In the genomic region with DNA sequence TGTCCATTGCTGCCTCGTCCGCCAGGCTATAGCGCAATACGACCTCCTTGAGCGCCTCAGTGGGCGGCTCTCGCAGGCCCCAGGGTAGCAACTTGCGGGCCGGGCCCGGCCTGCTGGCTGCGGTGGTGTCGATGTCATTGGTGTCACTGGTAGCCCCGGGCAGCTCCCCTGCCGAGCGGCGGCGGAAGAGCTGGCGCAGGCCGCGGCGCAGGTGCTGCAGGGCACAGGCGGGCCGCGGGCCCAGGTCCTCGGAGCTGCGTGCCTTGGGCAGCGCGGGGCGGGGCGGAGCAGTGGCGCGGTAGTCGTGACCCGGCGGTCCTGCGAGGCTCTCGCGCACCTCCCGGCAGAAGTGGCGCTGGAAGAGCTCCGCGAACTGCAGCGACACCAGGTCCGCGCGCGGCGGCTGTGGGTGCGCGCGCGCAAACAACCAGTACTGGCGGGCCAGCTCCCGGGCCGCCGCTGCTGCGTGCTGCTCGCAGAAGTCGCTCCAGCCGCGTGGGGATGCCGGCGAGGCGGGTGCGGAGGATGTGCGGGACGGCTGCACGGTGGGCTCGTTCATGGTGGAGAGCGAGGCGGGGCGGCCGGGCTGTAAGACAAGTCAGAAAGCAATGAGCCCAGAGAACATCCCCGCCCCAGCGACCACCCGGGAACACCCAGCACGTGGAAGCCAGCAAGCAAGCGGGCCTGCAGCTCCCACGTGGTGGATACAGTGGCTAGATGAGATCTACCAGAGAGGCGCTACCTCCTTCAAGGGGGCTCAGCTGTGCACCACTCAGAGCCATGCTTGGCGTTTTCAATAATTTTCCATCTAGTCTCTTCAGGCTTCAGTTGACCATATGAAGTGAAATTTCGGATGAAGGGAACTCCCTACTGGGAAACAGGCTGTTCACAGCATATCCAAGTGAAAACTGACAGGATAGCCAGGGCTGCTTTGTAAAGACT, we compare ENCODE assay signal across 8 mouse cellular contexts. TPM values are rescaled to one million over a fixed set of nuclear protein-coding genes. Genes with fewer than 3 reads are reported as not detected.
A peak's percentile ranks its signal among the peaks of the same experiment; 100 is the strongest.
DNase-seq lines count a peak whose midpoint lies in the region; ATAC-seq and TF ChIP-seq lines count a peak whose summit lies in the region.

No protein-coding gene starts in this region.

- H3K36me3 ChIP-seq in lung, postnatal 0 days (ENCODE audit: insufficient read depth, low read length): peaks cover 26% of the 10 kb centered on the region
- no peaks in the 10 kb centered on the region for H3K36me3 ChIP-seq in hindbrain, embryonic 12.5 days
- H3K36me3 ChIP-seq in midbrain, embryonic 16.5 days (ENCODE audit: control insufficient read depth, insufficient read depth, low read length): no peaks in the 10 kb centered on the region

- intact Hi-C loops in gastrocnemius, adult 2 months (cut with DNase I): no loop called here
- intact Hi-C loops in gastrocnemius, postnatal 14 days (cut with DNase I; ENCODE audit: low total_unique reads): no loop called here

- peak; percentile 73 for DNase-seq in gastrocnemius, adult 2 months
- no peak for DNase-seq in gastrocnemius, postnatal 14 days
- peak; percentile 60 for DNase-seq in lung, postnatal 0 days (ENCODE audit: low spot score)
- no peak for DNase-seq in lung, adult 2 months

- TF ChIP-seq CTCF in gastrocnemius, adult 2 months (IDR thresholded peaks at IDR 0.05): no peak
- no peak; the same call in 1 of the 2 replicates for TF ChIP-seq CTCF in lung, postnatal 0 days (IDR thresholded peaks at IDR 0.05)
- no peak for TF ChIP-seq CTCF in lung, adult 2 months (IDR thresholded peaks at IDR 0.05; ENCODE audit: insufficient read depth, low read length)

- peak overlapping the region; percentile 53 for H3K27ac ChIP-seq in gastrocnemius, adult 2 months
- no peak overlapping the region for H3K27ac ChIP-seq in lung, postnatal 0 days (ENCODE audit: low read length)
- no peak overlapping the region for H3K27ac ChIP-seq in hindbrain, embryonic 12.5 days
- no peak overlapping the region for H3K27ac ChIP-seq in midbrain, embryonic 16.5 days (ENCODE audit: low read length)

- ATAC-seq in lung, postnatal 0 days: peak; percentile 43
- ATAC-seq in hindbrain, embryonic 12.5 days (ENCODE audit: low FRiP score): peak; percentile 32; the same call in 1 of the 2 replicates
- ATAC-seq in midbrain, embryonic 16.5 days: peak; percentile 63
- no peak for ATAC-seq in megakaryocyte-erythroid progenitor cell, adult 5-6 weeks (replicated peaks; ENCODE audit: low FRiP score, low TSS enrichment, poor library complexity, severe bottlenecking)
- no peak for ATAC-seq in CD4-positive, CD25-positive, alpha-beta regulatory T cell, adult 4 months

- no peaks in the 10 kb centered on the region for H3K27me3 ChIP-seq in lung, postnatal 0 days (replicated peaks; ENCODE audit: insufficient read depth, low read length)
- peaks cover 46% of the 10 kb centered on the region for H3K27me3 ChIP-seq in hindbrain, embryonic 12.5 days
- no peaks in the 10 kb centered on the region for H3K27me3 ChIP-seq in midbrain, embryonic 16.5 days (ENCODE audit: control insufficient read depth, insufficient read depth, low read depth, low read length)

- TF ChIP-seq EP300 in lung, postnatal 0 days (IDR thresholded peaks at IDR 0.05): no peak

- peak overlapping the region; percentile 57 for H3K4me3 ChIP-seq in gastrocnemius, adult 2 months
- H3K4me3 ChIP-seq in lung, postnatal 0 days (ENCODE audit: low read depth, low read length): no peak overlapping the region
- no peak overlapping the region for H3K4me3 ChIP-seq in lung, adult 2 months (replicated peaks; ENCODE audit: extremely low read depth, low read depth, low read length)
- H3K4me3 ChIP-seq in hindbrain, embryonic 12.5 days: peak overlapping the region; percentile 44
- H3K4me3 ChIP-seq in midbrain, embryonic 16.5 days (ENCODE audit: low read depth, low read length): peak overlapping the region; percentile 49

- H3K4me2 ChIP-seq in lung, postnatal 0 days (replicated peaks; ENCODE audit: low read depth, low read length): peak overlapping the region; percentile 51
- peak overlapping the region; percentile 94 for H3K4me2 ChIP-seq in hindbrain, embryonic 12.5 days (replicated peaks)
- H3K4me2 ChIP-seq in midbrain, embryonic 16.5 days (ENCODE audit: low read length): peak overlapping the region; percentile 96

- TF ChIP-seq POLR2A in lung, adult 2 months (IDR thresholded peaks at IDR 0.05; ENCODE audit: borderline replicate concordance, extremely low read depth, low read depth, low read length): no peak

- 35% methylated on average over 59 of the region's 82 CpGs for WGBS in lung, postnatal 0 days
- WGBS in lung, adult 2 months: 54% methylated on average over 79 of the region's 82 CpGs
- WGBS in hindbrain, embryonic 12.5 days: 4% methylated on average over 82 of the region's 82 CpGs
- 1% methylated on average over 74 of the region's 82 CpGs for WGBS in midbrain, embryonic 16.5 days

- no peaks in the 10 kb centered on the region for H3K9me3 ChIP-seq in lung, postnatal 0 days (ENCODE audit: low read length)
- H3K9me3 ChIP-seq in hindbrain, embryonic 12.5 days (replicated peaks): no peaks in the 10 kb centered on the region
- H3K9me3 ChIP-seq in midbrain, embryonic 16.5 days (replicated peaks; ENCODE audit: control insufficient read depth, low read length, poor library complexity, severe bottlenecking): no peaks in the 10 kb centered on the region

- H3K9ac ChIP-seq in lung, postnatal 0 days (replicated peaks; ENCODE audit: low read depth): no peak overlapping the region
- peak overlapping the region; percentile 67 for H3K9ac ChIP-seq in hindbrain, embryonic 12.5 days
- H3K9ac ChIP-seq in midbrain, embryonic 16.5 days (ENCODE audit: low read depth, low read length): peak overlapping the region; percentile 65

- peaks cover 17% of the 10 kb centered on the region; the same call in 1 of the 2 replicates for H3K4me1 ChIP-seq in lung, postnatal 0 days (ENCODE audit: insufficient read depth, low read depth, low read length)
- peaks cover 27% of the 10 kb centered on the region for H3K4me1 ChIP-seq in lung, adult 2 months (ENCODE audit: control insufficient read depth, insufficient read depth, low read length)
- peaks cover 28% of the 10 kb centered on the region for H3K4me1 ChIP-seq in hindbrain, embryonic 12.5 days
- H3K4me1 ChIP-seq in midbrain, embryonic 16.5 days (ENCODE audit: control insufficient read depth, insufficient read depth, low read length): peaks cover 12% of the 10 kb centered on the region

RNA-seq across cellular contexts. Expression of a gene that starts 8.7 kb away (rescaled TPM):
- total RNA-seq in gastrocnemius, adult 2 months (2021): 10 to 100 TPM; 11.9 to 15.4 TPM
- 10 to 100 TPM; 17.6 to 21.2 TPM for total RNA-seq in gastrocnemius, postnatal 14 days (2021)
- polyA plus RNA-seq in lung, postnatal 0 days (2015; fragmentation: Nextera tagmentation; extraction: Ambion mirVana): 24.4 and 26.2 TPM in 2 replicates
- 58.8 and 106 TPM in 2 replicates for polyA plus RNA-seq in lung, adult 2 months (2012; rRNA removed)
- 11.4 and 12.1 TPM in 2 replicates for polyA plus RNA-seq in hindbrain, embryonic 12.5 days (2016; fragmentation: Nextera tagmentation; extraction: Ambion mirVana)
- 6.1 and 6.7 TPM in 2 replicates for polyA plus RNA-seq in midbrain, embryonic 16.5 days (2015; fragmentation: Nextera tagmentation; extraction: Ambion mirVana)
- total RNA-seq in megakaryocyte-erythroid progenitor cell, adult 5-6 weeks (2014; fragmentation: Nextera tagmentation): 11.2 and 13.3 TPM in 2 replicates
- total RNA-seq in megakaryocyte-erythroid progenitor cell, adult 5-6 weeks (2017): 5.1 and 5.3 TPM in 2 replicates
- polyA plus RNA-seq in CD4-positive, CD25-positive, alpha-beta regulatory T cell, adult 4 months (2017; shearing (Covaris generic)): 10 to 100 TPM; 10.2 to 12.1 TPM

RNA-seq across cellular contexts. Expression of a gene that starts 20.0 kb away (rescaled TPM):
- 1 to 10 TPM; 4.7 to 6.4 TPM for total RNA-seq in gastrocnemius, adult 2 months (2021)
- 1 to 10 TPM; 5.5 to 6.2 TPM for total RNA-seq in gastrocnemius, postnatal 14 days (2021)
- polyA plus RNA-seq in lung, postnatal 0 days (2015; fragmentation: Nextera tagmentation; extraction: Ambion mirVana): 22.7 and 23.4 TPM in 2 replicates
- 20.4 and 25.3 TPM in 2 replicates for polyA plus RNA-seq in lung, adult 2 months (2012; rRNA removed)
- polyA plus RNA-seq in hindbrain, embryonic 12.5 days (2016; fragmentation: Nextera tagmentation; extraction: Ambion mirVana): 48.1 and 50.5 TPM in 2 replicates
- 43.4 and 51.3 TPM in 2 replicates for polyA plus RNA-seq in midbrain, embryonic 16.5 days (2015; fragmentation: Nextera tagmentation; extraction: Ambion mirVana)
- 2.9 and 4.2 TPM in 2 replicates for total RNA-seq in megakaryocyte-erythroid progenitor cell, adult 5-6 weeks (2014; fragmentation: Nextera tagmentation)
- 0.42 and 2.6 TPM in 2 replicates for total RNA-seq in megakaryocyte-erythroid progenitor cell, adult 5-6 weeks (2017)
- under 1 TPM; 0.47 to 0.86 TPM for polyA plus RNA-seq in CD4-positive, CD25-positive, alpha-beta regulatory T cell, adult 4 months (2017; shearing (Covaris generic))

Comparison
In these comparisons a context has a peak if more than half of its experiments do, and no peak if none do; other contexts are left out.
1. DNase-seq: peak in gastrocnemius, adult 2 months (single experiment) and lung, postnatal 0 days (single experiment); none in gastrocnemius, postnatal 14 days (single experiment) and lung, adult 2 months (single experiment).
2. H3K4me3 ChIP-seq: peak in gastrocnemius, adult 2 months (single experiment), hindbrain, embryonic 12.5 days (single experiment) and midbrain, embryonic 16.5 days (single experiment); none in lung, postnatal 0 days (single experiment) and lung, adult 2 months (single experiment).
3. ATAC-seq: peak in lung, postnatal 0 days (single experiment), hindbrain, embryonic 12.5 days (single experiment) and midbrain, embryonic 16.5 days (single experiment); none in megakaryocyte-erythroid progenitor cell, adult 5-6 weeks (single experiment) and CD4-positive, CD25-positive, alpha-beta regulatory T cell, adult 4 months (single experiment).
4. RNA of a gene that starts 20.0 kb away (polyA plus RNA-seq): 48.1 to 50.5 TPM in hindbrain, embryonic 12.5 days, 43.4 to 51.3 TPM in midbrain, embryonic 16.5 days, 22.7 to 23.4 TPM in lung, postnatal 0 days and 20.4 to 25.3 TPM in lung, adult 2 months; 0.47 to 0.86 TPM in CD4-positive, CD25-positive, alpha-beta regulatory T cell, adult 4 months; every median in the first group is over 10 times any median in the second.
5. Peak in every context shown above with its lines, with median percentiles within 50 percentile points of each other: H3K4me2 ChIP-seq.